Mouse (Mus musculus): Measurements from ENCODE around the gene Sbk3. TPM values are rescaled to one million over a fixed set of nuclear protein-coding genes. Genes with fewer than 3 reads are reported as not detected.

Sbk3 gene
- total RNA-seq, 2 experiments from 2014 or later: 0.44 to 0.86 TPM

DNA sequence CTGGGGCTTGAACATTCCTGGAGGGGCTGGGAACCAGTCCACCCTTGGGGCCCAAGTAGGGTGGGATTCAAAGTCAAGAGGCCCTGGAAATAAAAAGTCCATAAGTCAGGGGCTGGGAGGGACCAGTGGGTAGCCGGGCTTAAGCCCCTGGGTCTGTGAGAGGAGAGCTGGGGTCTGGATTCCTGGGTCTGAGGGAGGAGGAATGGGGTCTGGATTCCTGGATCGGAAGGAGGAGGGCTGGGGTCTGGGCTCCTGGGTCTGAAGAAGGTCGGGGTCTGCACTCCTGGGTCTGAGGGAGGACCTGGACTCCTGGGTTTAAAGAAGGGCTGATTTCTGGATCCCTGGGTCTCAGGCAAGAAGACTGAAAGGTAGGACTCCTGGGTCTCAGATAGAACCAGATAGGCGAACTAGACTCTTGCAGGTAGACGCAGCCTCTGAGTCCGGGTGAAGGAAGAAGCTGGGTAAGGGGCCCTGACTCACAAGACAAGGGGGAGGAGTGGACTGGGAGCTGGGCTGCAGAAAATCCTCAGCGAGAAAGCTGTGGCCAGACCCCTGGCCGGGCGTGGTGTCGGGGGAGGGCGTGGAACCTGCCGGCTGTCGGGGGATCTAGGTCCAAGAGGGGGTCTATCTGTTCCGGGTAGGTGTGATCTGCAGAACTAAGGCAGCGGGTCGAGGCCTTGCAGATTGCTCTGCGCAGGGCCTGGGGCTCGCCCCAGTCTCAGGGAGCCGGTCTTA is 24.5 kb upstream of the Sbk3 start:
- intact Hi-C loops (cut with DNase I): loop anchor here (1.0 to 5.0 kb wide), 2 partner anchors 19 to 53 kb away; partner anchors contain the start of genes Fiz1 and Zfp524
- DNase-seq (ENCODE audit: low spot score in 2 of 2): no peak

- DNase-seq (ENCODE audit: low spot score in 2 of 2): no peak
- intact Hi-C loops (cut with DNase I): no loop called here
Observed at GRCm38 (mm10) chr7:4993999-4994788, 23.2 kb upstream of the Sbk3 start.

DNA sequence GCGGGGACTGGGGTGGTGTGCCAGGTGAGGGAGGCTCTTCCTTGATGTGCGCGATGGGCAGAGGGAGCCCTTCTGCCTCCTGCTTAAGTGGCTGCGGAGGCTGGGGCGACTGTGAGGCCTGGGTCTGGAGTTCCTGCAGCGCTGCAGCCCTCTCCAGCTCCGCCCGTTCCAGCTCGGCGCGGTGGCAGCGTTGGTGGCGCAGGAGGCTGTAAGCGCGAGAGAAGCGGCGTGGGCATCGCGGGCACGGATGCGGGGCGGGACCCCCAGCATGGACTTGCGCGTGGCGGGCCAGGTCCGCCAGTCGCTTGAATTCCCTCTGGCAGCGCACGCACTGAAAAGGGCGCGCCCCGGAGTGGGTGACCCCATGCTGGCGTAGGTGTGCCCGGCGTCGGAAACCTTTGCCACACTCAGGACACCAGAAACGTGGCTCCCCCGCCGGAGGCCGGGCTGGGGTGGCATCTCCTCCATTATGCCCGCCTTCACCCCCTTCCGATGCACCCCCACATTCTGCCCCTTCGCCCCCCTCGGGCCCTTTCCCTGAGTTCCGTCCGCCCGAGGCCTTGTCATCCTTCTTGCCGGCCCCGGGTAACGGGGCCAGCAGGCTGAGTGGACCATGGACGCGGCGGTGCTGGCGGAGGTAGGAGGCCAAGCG is 22.5 kb upstream of the Sbk3 start:
- intact Hi-C loops (cut with DNase I): no loop called here
- DNase-seq (ENCODE audit: low spot score in 2 of 2): no peak

GRCm38 (mm10) chr7:4988250-4988649 is 17.3 kb upstream of the Sbk3 start:
- intact Hi-C loops (cut with DNase I): no loop called here
- DNase-seq (ENCODE audit: low spot score in 2 of 2): no peak

DNA sequence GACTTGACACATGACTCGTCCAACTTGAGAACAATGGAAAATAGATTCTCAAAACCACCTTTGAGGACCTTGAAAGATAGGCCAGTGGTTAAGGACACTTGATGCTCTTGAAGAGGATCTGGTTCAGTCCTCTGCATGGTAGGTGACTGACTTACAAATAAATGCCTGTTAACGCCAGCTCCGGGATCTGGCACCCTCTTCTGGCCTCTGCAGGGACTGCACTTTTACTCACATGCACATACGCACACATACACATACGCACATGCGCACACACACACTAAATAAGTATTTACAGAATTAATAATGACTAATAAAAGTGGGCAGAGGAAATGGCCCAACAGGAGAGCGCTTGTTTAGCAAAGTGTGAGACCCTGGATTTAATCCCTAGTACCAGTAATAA is 5.9 kb upstream of the Sbk3 start:
- no peak for DNase-seq (ENCODE audit: low spot score in 2 of 2)

DNA sequence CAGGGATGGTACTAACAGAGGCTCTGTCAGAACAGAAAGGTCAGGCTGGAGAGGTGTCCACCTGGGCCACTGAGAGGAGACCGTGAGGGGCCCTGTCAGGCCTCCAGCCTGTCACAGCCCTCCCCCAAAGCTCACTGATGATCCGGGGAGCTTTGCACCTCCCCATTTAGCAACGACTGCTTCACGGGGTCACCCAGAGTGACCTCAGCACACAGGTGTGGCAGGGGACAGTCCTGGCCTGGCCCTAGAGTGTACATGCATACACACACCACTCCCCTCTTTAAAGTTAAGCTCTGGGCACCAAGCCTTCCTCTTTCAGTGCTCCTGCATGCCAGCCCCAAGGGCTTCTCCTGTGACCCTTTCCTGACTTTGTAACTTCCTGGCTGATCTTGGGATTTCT is 4.5 kb upstream of the Sbk3 start:
- DNase-seq (ENCODE audit: low spot score in 2 of 2): no peak
- intact Hi-C loops (cut with DNase I): no loop called here

More for the DNA sequence above, 5.9 kb upstream of the Sbk3 start:
- intact Hi-C loops (cut with DNase I): no loop called here

GRCm38 (mm10) chr7:4972321-4973047 is 1.5 kb upstream of the Sbk3 start:
- intact Hi-C loops (cut with DNase I): no loop called here
- no peak for DNase-seq (ENCODE audit: low spot score in 2 of 2)

GRCm38 (mm10) chr7:4971710-4972109 is 742 bp upstream of the Sbk3 start:
- intact Hi-C loops (cut with DNase I): no loop called here

GRCm38 (mm10) chr7:4964988-4965387 is 6.0 kb downstream of the Sbk3 start:
- intact Hi-C loops (cut with DNase I): no loop called here
- no peak for DNase-seq (ENCODE audit: low spot score in 2 of 2)

More at GRCm38 (mm10) chr7:4971710-4972109, 742 bp upstream of the Sbk3 start:
- DNase-seq (ENCODE audit: low spot score in 2 of 2): no peak

GRCm38 (mm10) chr7:4964272-4964671 is 6.7 kb downstream of the Sbk3 start, which contains the start of gene Sbk2:
Sbk2 (minus strand) TSS chr7:4964406.
- intact Hi-C loops (cut with DNase I): no loop called here
- peak; percentile 50 to 52 for DNase-seq (ENCODE audit: low spot score in 2 of 2)

DNA sequence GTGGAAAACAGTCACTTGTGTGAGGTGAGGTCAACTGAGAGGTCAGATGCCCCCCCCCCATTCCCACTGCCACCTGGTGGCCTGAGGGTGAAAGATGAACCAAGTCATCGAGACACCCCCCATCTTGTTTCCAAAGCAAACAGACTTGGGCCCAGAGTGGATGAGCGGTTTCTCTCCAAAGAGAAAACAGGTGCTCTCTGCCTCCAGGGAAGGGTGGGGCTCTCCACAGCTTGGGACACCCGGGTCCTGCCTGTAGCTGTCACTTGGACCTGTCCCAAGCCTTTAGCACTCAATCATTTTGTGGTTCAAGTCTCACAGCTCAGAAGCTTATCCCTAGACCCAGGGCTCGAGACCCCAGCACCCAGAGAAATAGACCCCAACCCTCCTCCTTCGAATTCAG is 7.4 kb downstream of the Sbk3 start:
- intact Hi-C loops (cut with DNase I): loop anchor here (2.0 kb wide), 1 partner anchor 21 kb away; no protein-coding TSS in a partner anchor
- DNase-seq (ENCODE audit: low spot score in 2 of 2): no peak

DNA sequence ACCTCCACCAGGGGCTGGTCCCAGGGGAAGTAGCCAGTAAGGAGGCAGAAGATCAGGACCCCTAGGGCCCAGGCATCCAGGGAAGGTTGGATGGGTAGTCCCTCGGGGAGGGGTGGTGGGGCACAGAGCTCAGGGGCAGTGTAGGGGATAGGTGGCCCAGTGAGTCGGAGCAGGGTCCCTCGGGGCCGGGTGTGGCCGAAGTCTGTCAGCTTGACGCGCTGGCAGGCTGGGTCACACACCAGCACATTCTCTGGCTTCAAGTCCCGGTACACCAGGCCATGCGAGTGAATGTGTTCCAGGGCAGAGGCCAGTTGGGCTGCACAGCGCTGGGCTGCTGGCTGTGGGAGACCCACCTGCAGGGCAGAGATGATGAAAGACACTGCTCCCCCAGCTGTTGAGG is 13.6 kb downstream of the Sbk3 start:
- intact Hi-C loops (cut with DNase I): no loop called here
- DNase-seq (ENCODE audit: low spot score in 2 of 2): no peak

DNA sequence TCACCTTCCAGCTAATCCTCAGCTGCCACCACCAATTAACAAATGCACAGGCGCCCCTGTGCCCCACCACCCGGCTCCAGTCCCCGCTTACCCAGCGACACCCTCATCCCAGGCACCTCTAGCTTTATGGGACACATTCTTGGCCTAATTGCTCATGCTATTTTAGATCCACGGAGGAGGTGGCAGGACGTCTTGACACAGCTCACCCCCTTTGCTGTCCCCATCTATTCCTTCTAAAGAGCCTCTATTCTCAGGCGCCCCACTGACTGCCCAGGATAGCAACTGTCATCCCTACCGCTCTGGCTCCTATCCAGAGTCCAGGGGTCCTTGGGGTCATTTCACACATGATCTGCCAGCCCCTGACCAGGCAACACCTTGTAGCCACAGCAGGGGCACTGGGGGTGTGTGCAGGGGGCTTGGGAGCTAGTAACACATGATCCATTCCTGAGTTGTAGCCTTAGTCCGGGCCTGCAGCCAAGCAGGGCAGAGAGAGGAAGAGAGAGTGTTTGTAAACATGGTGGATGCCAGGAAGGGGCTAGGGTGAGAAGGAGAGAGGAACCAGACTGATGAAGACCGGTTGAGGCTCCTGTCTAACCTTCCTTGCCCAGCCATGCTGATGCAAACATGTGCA is 17.0 kb downstream of the Sbk3 start:
- DNase-seq (ENCODE audit: low spot score in 2 of 2): no peak
- intact Hi-C loops (cut with DNase I): no loop called here

DNA sequence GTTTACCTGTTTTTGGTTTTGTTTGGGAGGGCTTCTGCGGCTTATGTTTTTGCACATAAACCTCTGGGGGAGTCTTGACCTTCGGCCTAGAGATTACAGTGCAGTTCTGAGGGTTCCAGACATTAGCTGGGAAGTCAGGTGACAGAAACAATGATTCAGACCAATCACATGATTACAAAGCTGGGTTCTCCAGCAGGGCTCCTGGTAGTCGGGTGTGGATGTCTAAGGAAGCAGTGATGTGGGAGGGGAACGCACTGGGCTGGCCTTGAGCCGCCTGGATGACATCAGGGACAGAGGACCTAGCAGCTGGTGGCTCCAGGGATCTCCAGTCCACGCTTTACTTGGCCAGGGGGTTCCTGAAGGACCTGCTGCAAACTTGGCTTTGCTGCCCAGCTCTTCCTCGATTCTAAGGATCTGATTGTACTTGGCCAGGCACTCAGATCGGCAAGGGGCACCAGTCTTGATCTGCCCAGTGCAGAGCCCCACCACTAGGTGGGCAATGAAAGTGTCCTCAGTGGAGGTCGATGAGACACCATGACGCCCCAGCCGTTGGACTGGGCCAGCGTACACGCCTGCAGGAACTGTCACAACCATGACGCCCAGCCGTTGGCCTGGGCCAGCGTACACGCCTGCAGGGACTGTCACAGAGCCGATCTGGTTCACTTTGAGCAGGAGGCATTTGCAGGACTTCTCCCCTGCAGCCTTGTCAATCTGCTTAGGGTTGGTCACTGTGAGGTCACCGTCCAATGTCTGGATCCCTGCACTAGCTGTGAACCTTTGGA is 20.2 kb downstream of the Sbk3 start:
- DNase-seq (ENCODE audit: low spot score in 2 of 2): no peak
- intact Hi-C loops (cut with DNase I): no loop called here

DNA sequence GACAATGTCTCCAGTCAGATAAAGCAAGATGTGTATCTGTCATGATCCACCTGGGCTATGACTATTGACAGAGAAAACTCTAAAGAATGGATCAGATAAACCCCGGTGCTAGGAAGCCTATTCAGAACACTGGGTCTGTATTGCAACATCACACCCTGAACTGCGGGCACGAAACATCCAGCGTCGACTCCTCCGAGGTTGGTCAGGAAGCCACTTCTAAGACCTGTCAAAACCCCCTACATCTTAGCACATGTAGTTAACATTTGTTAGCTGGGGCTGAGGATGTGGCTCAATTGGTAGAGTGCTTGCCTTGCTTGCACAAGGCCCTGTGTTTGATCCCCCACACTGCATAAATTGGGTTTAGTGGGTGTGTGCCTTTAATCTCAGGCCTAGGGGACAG is 22.6 kb downstream of the Sbk3 start:
- DNase-seq (ENCODE audit: low spot score in 2 of 2): no peak
- intact Hi-C loops (cut with DNase I): no loop called here

- intact Hi-C loops (cut with DNase I): no loop called here
- no peak for DNase-seq (ENCODE audit: low spot score in 2 of 2)
Observed at GRCm38 (mm10) chr7:4947855-4948254, 23.1 kb downstream of the Sbk3 start.

DNA sequence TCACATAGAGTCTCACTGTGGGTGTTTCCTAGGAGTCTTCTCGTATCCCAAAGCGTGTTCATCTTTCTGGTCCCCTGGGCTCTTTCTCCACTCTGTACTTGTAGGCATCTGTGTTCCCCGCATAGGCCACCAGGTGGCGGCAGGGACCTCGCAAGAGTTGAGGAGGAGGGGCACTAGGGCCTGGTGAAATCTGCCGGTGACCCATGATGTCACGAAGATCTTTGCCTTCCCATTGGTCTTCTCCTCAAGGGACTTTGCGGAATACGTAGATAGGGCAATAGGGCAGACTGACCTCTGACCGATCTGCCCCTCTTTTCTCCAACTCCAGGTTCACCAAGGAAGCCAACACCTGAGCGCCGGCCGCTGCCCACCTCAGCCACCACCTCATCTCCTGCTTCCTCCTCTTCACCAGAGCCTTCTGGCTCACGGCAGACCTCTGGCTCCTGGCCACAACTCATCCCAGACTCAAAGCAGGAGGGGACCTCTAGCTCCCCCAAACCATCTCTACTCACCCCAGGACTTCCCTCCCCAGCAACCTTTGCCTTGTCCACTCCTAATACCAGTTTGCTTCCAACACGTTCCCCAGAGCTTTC is 27.6 kb downstream of the Sbk3 start:
- intact Hi-C loops (cut with DNase I): loop anchor here (2.0 to 5.0 kb wide), 3 partner anchors 19 to 109 kb away; partner anchors contain the start of genes Zfp579 and Zfp580
- DNase-seq (ENCODE audit: low spot score in 2 of 2): peak; percentile 89 to 91

GRCm38 (mm10) chr7:4942673-4943072 is 28.3 kb downstream of the Sbk3 start:
- no peak for DNase-seq (ENCODE audit: low spot score in 2 of 2)
- intact Hi-C loops (cut with DNase I): loop anchor here (2.0 to 5.0 kb wide), 3 partner anchors 20 to 110 kb away; partner anchors contain the start of genes Zfp579 and Zfp580
